22 mouse cellular contexts compared by ENCODE assay signal in genomic region chr9:41091187-41091586, GRCm38 (mm10).
A peak's percentile ranks its signal among the peaks of the same experiment; 100 is the strongest.
DNase-seq lines count a peak whose midpoint lies in the region; ATAC-seq and TF ChIP-seq lines count a peak whose summit lies in the region.
"Had no signal": no experiment of that assay in that cellular context is flagged by ENCODE, and none has a peak within 500 bp of the region (broad histone marks: within the 10 kb centered on the region; RNA-seq: fewer than 3 reads in every experiment).

No protein-coding gene starts in this region.

- peaks cover 32% of the 10 kb centered on the region for H3K4me1 ChIP-seq in heart, embryonic 10.5 days
- H3K4me1 ChIP-seq in hindbrain, postnatal 0 days (ENCODE audit: insufficient read depth, low read length), result no peaks in the 10 kb centered on the region
- no peaks in the 10 kb centered on the region for H3K4me1 ChIP-seq in hindbrain, embryonic 12.5 days
- peaks cover 93% of the 10 kb centered on the region for H3K4me1 ChIP-seq in megakaryocyte, embryonic 14.5 days
- H3K4me1 ChIP-seq in midbrain, embryonic 13.5 days (replicated peaks), result peaks cover 3% of the 10 kb centered on the region; the same call in 1 of the 2 replicates
- H3K4me1 ChIP-seq: forebrain, embryonic 10.5 days; intestine, embryonic 15.5 days had no signal

- no peaks in the 10 kb centered on the region for H3K27me3 ChIP-seq in heart, embryonic 10.5 days (ENCODE audit: insufficient read depth, poor library complexity, severe bottlenecking)
- no peaks in the 10 kb centered on the region for H3K27me3 ChIP-seq in hindbrain, postnatal 0 days (ENCODE audit: insufficient read depth, low read length)
- no peaks in the 10 kb centered on the region for H3K27me3 ChIP-seq in hindbrain, embryonic 12.5 days
- no peaks in the 10 kb centered on the region for H3K27me3 ChIP-seq in megakaryocyte, embryonic 14.5 days (replicated peaks)
- H3K27me3 ChIP-seq in midbrain, embryonic 13.5 days, result no peaks in the 10 kb centered on the region
- H3K27me3 ChIP-seq: CH12.LX; embryonic facial prominence, embryonic 15.5 days; intestine, embryonic 15.5 days; stomach, embryonic 15.5 days had no signal

- no peak overlapping the region for H3K4me3 ChIP-seq in heart, embryonic 10.5 days
- H3K4me3 ChIP-seq in hindbrain, postnatal 0 days (ENCODE audit: low read length), result no peak overlapping the region
- no peak overlapping the region for H3K4me3 ChIP-seq in hindbrain, embryonic 12.5 days
- H3K4me3 ChIP-seq in megakaryocyte, embryonic 14.5 days (replicated peaks), result peak overlapping the region; percentile 71
- no peak overlapping the region for H3K4me3 ChIP-seq in midbrain, embryonic 13.5 days (replicated peaks)
- H3K4me3 ChIP-seq: embryonic facial prominence, embryonic 15.5 days; forebrain, embryonic 10.5 days; gastrocnemius, adult 2 months; intestine, embryonic 15.5 days; stomach, embryonic 15.5 days had no signal

- no peak overlapping the region for H3K4me2 ChIP-seq in hindbrain, postnatal 0 days (ENCODE audit: low read depth, low read length)
- no peak overlapping the region for H3K4me2 ChIP-seq in hindbrain, embryonic 12.5 days (replicated peaks)
- H3K4me2 ChIP-seq in midbrain, embryonic 13.5 days (replicated peaks), result no peak overlapping the region
- H3K4me2 ChIP-seq: embryonic facial prominence, embryonic 15.5 days; hindbrain, embryonic 14.5 days; intestine, embryonic 15.5 days; stomach, embryonic 15.5 days had no signal

- no peak for ATAC-seq in hindbrain, postnatal 0 days
- ATAC-seq in hindbrain, embryonic 12.5 days (ENCODE audit: low FRiP score), result no peak
- no peak for ATAC-seq in megakaryocyte, adult 5-6 weeks (ENCODE audit: poor library complexity, severe bottlenecking)
- ATAC-seq in midbrain, embryonic 13.5 days, result no peak
- ATAC-seq: intestine, embryonic 15.5 days had no signal

- no peak for TF ChIP-seq CTCF in hindbrain, postnatal 0 days (IDR thresholded peaks at IDR 0.05; ENCODE audit: low read depth)

- peak overlapping the region; percentile 26; the same call in 1 of the 2 replicates for H3K27ac ChIP-seq in heart, embryonic 10.5 days
- 0 out of 2 replicates have a peak overlapping the region, but pooled peaks have one; percentile 36 for H3K27ac ChIP-seq in hindbrain, postnatal 0 days
- no peak overlapping the region for H3K27ac ChIP-seq in hindbrain, embryonic 12.5 days
- no peak overlapping the region for H3K27ac ChIP-seq in midbrain, embryonic 13.5 days
- H3K27ac ChIP-seq: embryonic facial prominence, embryonic 15.5 days; forebrain, embryonic 10.5 days; gastrocnemius, adult 2 months; hindbrain, embryonic 14.5 days; intestine, embryonic 15.5 days; stomach, embryonic 15.5 days had no signal

- no peak overlapping the region for H3K9ac ChIP-seq in hindbrain, postnatal 0 days (replicated peaks; ENCODE audit: low read length)
- H3K9ac ChIP-seq in hindbrain, embryonic 12.5 days, result no peak overlapping the region
- no peak overlapping the region for H3K9ac ChIP-seq in midbrain, embryonic 13.5 days (replicated peaks)
- H3K9ac ChIP-seq: embryonic facial prominence, embryonic 15.5 days; hindbrain, embryonic 14.5 days; intestine, embryonic 15.5 days; stomach, embryonic 15.5 days had no signal

- no peak for DNase-seq in heart, embryonic 10.5 days (ENCODE audit: low spot score)
- no peak for DNase-seq in heart, postnatal 4 days
- no peak for DNase-seq in hindbrain, postnatal 0 days (ENCODE audit: low spot score)
- DNase-seq: adrenal gland, postnatal 14 days; cerebellum, adult 11-12 months; cerebellum, postnatal 14 days; embryo, embryonic 11 days; gastrocnemius, adult 2 months; lung, adult 2 months; retina, postnatal 1 day; thymus, adult 18-20 months; thymus, postnatal 4 days had no signal

- no peaks in the 10 kb centered on the region for H3K36me3 ChIP-seq in heart, embryonic 10.5 days
- H3K36me3 ChIP-seq in hindbrain, postnatal 0 days (ENCODE audit: insufficient read depth, low read length), result no peaks in the 10 kb centered on the region
- H3K36me3 ChIP-seq in hindbrain, embryonic 12.5 days, result no peaks in the 10 kb centered on the region
- H3K36me3 ChIP-seq in megakaryocyte, embryonic 14.5 days (replicated peaks; ENCODE audit: low read length), result peaks cover 89% of the 10 kb centered on the region
- no peaks in the 10 kb centered on the region for H3K36me3 ChIP-seq in midbrain, embryonic 13.5 days
- H3K36me3 ChIP-seq: embryonic facial prominence, embryonic 15.5 days; forebrain, embryonic 10.5 days; intestine, embryonic 15.5 days; stomach, embryonic 15.5 days had no signal

- no peaks in the 10 kb centered on the region for H3K9me3 ChIP-seq in heart, embryonic 10.5 days
- H3K9me3 ChIP-seq in hindbrain, postnatal 0 days (ENCODE audit: low read length), result no peaks in the 10 kb centered on the region
- H3K9me3 ChIP-seq in hindbrain, embryonic 12.5 days (replicated peaks), result no peaks in the 10 kb centered on the region
- H3K9me3 ChIP-seq in megakaryocyte, embryonic 14.5 days, result no peaks in the 10 kb centered on the region
- no peaks in the 10 kb centered on the region for H3K9me3 ChIP-seq in midbrain, embryonic 13.5 days
- H3K9me3 ChIP-seq: embryonic facial prominence, embryonic 15.5 days; forebrain, embryonic 10.5 days; intestine, embryonic 15.5 days; stomach, embryonic 15.5 days had no signal

- WGBS in heart, embryonic 10.5 days, result 50% methylated on average over 7 of the region's 7 CpGs
- 80% methylated on average over 7 of the region's 7 CpGs for WGBS in hindbrain, postnatal 0 days
- 91% methylated on average over 7 of the region's 7 CpGs for WGBS in hindbrain, embryonic 12.5 days
- WGBS in midbrain, embryonic 13.5 days, result 93% methylated on average over 7 of the region's 7 CpGs

Comparison
In these comparisons a context has a peak if more than half of its experiments do, and no peak if none do; other contexts are left out.
1. H3K27ac ChIP-seq: peak in heart, embryonic 10.5 days (single experiment) and hindbrain, postnatal 0 days (single experiment); none in hindbrain, embryonic 12.5 days (single experiment) and midbrain, embryonic 13.5 days (single experiment).